Mouse (Mus musculus) cerebellum, postnatal 14 days (tissue): Measurements from ENCODE around the gene Vtcn1.

Source experiments
- DNase-seq, 2 experiments: peaks; one replicate each; pipeline ENCODE4 v3.0.0; 2021; ENCODE audit warnings: mixed read lengths in 2 of 2

The Vtcn1 gene

DNA sequence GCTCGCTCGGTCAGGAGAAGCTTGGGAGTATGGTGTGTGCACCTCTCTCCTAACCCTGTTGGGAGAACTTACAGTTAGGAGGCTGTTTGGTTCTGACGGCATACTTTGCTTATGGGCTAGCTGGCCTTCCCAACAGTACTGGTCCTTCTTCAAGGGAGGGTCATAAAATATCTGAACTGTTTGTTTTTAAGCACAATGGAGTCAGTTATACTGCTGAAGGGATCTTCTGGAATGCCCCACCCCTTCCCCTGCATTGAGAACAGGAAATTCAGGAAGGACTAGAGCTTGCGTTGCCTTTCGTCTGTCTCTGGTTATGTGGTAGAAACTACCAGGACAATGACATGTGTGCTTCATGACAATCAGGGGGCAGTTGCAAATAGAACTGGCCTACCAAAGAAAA is 31.9 kb downstream of the Vtcn1 start:
- no peak for DNase-seq

DNA sequence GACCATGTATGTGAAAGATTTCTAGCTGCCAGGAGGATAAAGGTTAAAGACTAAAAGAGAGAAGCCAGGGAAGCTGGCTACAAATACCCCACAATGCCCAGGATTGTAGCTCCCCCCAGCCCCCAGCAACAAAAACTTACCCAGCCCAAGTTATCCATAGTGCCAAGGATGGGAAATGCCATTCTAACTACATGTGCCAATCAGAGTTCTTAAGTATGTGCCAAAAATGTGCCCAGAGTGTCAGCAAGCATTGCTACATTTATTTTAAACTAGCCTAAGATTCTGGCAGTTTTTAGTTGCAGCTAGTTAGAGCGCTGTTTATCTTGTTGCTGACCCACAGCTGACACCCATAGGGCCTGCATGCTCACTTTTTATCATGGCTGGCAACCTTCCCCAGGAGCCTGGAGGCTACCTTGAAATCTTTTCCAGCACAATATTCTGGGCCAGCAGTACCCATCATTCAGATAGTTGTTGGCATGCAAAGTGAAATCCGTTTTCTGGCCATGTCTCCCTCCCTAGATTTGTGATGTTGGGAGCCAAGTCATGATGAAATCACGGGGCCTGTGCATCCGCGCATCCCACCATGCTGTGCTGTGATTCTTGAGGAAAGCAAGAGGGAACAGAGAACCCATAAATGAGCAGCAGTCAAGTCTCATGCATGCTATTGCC is 33.2 kb downstream of the Vtcn1 start:
- DNase-seq: peak; percentile 68 to 83

DNA sequence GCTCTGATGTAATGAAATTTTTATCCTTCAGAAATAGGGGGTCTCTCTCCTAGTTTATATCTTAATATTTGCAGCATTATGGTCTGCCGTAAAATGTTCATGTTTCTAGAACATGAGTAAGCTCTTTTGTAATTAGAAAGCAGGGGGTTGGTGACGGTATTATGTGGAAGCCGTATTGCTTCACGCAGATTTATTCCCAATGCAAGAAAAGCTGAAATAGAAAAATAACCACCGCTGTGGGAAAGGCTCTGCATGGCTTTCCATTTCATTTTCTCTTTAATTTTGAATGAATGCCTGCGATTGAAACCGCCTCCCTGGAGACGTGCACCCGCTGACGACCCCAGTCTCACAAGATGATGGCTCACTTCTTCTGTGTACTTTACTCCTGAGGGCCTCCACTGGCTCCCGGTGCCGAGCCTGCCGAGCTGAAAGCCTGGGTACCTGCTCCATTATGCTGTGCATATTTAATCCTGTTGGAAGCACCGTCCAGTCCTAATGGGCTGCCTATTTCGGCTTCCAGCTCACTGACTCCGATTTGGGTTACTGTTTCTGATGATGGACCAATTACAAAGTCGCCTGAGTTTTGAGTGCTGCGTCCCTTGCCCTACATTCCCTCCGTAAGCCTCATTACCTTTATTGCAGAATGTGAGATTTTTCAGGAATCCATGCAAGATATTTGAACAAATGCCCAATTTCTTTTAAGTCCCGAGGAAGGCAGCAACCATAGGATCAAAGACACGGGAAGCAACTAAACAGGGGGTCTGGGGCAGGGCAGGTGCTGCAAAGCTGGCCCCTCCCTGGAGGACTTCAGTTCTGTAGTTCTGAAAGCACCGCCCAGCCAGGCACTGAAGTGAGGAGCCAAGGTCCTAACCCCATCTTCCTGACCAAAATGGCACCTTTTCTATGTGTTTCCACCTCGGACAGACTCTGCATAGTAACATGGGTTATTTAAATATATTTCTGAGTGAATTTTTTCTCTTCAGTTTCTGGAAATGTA is 36.3 kb downstream of the Vtcn1 start:
- DNase-seq: no peak

DNA sequence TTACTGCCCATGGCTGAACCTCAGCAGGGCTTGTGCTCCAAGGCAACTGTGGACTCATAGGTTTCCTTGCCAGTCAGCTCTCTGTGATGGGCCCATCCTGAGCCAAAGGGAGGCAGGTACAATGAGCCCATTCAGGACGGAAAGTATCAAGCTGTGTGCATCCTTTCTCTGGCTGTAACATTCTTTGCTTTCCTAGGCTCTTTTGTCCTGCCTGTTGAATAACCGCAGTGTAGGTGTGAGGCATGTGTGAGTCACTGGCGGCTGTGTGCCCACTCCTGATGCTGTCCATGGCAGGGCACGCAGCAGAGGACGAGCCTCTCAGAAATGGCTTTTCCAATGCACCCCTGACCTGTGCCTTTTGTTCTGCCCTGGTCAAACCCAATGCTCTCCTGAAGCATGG is 41.7 kb downstream of the Vtcn1 start:
- DNase-seq: no peak

DNA sequence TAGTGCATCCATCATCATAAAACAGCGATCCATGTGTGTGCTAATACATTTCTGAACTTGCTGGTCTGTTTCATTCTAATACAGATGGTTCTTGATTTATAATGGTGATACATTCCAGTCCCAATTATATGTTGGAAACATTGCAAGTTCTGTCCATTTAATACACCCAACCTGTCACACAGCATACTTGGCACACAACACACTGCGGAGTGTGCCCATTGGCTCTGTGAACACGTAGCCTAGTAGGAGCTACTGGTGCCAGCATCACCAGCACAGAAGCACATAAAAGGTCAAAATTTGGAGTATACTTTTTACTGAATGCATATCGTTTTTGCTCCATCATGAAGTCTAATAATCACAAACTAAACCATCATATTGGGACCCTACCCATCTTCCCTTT is 51.8 kb downstream of the Vtcn1 start:
- peak in 1 of 2 experiments; percentile 53 for DNase-seq

DNA sequence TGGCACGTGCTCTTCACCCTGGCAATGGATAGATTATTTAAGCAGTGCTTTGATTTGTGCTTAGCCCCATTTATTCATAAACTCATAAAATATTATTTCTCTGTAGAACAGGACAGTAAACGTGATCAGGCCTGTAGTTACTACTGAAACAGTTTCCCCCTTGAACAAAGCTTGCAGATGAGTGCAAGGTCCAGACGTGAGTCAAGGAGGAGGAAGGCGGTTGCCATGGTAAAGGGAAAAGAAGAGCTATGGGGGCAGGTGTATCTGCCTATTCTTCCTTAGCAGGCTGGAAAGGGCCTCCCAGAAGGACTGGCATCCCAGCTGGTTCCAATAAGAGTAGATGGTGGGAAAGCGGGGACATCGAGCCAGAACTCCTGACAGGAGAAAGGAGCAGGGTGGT is 56.1 kb downstream of the Vtcn1 start:
- DNase-seq: no peak

DNA sequence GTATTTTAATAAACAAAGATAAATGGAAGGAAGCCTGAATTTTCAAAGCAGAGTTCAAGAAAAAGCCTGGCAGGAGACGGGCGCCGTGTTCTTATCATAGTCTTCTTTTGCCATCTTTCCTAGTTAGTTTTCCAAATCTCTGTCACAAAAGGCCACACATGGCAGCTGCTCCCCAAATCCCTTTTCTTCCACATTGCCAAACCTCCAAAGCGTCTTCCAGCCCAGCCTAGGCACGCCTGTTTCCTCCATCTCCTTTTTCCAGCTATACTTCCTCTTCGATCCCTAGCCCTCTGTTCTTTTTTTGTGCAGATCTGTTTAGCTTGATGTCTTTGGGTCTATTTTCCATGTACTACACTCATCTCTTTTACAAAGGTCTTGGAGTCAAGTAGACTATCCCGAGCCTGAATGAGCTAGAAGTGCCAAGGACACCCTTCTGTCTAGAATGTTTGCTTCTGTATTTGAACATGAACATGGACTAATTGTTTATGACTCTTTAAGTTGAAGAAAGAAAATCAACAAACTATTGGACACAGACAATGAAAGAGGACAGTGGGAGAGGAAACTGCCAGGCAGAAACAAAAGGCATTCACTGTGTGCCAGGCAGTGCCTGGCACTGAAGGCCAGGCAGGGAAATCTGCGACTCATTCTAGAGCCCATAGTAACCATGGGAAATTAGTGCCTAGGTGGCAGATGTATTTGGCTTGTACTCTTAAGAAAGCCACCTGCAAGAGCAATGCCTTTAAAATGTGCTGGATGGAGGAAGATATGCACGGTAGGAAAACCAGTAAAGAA is 56.8 kb downstream of the Vtcn1 start:
- no peak for DNase-seq

DNA sequence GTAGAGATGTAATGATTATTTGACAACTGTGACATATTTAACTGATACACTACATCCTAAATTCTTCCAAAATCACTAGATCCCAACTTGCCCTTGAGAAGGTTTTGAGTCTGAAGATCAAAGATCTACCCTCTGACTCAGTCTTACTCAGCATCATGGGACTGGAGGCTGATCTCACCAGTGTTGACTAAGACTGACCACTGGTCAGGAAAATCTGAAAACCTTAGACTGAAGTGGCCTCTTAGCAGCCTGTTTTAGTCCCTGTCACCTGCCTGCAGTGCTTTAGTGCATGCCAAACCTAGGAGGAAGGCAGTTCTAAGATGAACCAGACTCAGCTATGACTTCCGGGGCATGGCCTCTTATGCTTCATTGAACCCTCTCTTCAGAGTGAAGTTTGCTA is 64.0 kb downstream of the Vtcn1 start:
- no peak for DNase-seq

DNA sequence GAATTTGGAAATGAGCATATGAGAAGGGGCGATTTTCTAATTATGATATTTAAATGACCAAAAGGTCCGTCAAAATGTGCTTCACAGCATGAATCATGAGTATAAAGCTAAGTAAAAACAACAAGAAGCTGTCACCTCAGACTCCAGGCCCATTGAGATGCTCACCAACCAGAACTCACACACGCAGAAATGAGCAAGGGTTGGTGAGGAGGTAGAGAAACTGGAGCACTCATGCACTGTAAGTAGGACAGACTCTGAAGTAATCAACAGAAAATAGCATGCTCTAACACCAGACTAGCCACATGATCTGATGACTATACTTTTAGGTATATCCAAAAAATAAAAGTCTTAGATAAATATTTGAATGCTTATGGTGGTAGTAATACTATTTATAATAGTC is 65.1 kb downstream of the Vtcn1 start:
- DNase-seq: no peak

DNA sequence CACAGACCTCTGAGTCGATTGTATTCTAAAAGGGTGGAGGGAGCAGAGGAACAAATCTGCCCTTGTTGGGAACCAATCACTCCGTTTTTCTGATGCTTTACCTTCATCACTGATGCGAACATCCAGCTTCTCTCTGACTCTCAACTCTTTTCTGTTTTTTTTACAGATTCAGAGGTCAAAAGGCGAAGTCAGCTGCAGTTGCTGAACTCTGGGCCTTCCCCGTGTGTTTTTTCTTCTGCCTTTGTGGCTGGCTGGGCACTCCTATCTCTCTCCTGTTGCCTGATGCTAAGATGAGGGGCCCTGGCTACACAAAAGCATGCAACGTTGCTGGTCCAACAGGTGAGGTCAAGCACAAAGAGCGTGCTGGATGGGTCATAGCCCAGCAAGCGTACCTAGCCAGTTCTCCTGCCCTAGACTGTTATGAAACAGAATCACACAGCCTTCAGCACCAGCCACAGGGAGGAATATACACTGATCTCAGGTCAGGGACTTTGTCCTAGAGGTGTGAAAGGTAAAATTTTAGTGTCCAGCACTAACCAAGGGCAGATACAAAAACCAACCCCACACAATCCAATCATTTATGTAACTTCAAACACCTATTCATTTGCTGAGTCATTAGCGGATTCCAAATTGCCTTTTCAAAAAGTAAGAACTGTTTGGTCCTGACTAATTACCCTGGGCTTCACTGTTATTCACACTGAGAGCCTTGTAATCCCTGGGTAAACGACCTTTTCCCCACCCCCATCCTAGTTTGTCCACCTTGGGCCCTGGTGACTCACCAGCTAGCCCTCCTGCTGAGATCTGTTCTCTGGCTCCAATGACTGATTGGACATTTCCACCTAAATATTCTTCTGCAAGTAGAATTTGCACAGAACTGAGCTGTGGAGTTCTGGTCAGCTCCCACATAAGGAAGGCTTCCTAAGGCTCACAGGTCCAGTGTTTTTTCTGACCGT is 67.4 kb downstream of the Vtcn1 start:
- no peak for DNase-seq

DNA sequence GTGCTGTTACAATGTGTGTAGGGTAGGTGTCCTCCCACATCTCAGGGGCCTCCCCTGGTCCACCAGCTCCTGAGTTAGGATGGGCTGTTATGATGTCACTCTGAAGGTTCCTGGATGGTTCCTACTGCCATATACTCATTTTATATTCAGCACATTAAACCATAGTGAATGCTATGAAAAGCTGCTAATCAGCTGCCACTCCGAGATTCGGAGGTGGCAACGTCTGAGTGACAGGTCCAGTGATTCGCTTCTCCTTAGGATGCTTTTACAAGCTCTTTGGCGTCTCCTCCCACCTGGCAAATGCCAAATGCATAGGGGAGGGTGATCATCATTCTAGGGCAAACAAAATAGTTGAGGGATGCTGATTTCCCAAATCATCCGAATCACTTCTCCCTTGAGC is 70.2 kb downstream of the Vtcn1 start:
- DNase-seq: no peak

DNA sequence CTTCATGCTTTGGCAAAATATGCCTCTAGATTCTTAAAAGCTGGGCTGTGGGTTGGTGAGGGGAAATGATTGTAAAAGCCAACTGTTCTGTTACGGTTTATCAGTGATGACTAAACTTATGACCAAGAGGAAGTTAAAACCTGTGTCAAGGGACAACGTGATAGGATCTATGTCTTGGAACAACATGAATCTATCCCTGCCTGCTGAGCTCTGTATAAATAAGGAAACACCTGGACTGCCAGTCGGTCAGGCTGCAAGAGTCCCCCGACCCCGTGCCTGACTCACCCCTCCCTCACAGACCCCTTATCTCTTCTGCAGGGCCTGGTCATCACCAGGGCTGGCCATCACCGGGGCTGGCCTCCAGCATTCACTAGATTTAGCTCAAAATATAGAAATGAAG is 80.9 kb downstream of the Vtcn1 start:
- no peak for DNase-seq

DNA sequence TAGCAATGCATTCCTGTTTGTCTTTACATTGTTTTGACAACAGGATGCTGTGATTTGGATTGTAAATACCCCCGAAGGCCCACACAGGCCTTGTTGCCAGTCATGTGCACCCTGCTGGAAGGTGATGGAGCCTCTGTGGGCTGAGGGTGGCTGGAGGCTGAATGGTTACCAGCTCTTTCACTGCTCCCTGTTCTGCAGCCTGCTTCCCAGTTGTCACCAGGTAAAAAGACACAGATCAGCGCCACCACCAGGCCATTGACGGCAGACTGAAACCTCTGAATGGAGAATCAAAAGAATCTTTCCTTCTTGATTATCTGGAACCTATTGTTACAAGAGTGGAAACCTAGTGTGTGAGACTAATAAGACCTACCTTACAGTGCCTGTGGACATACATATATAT is 81.7 kb downstream of the Vtcn1 start:
- DNase-seq: peak; percentile 35 to 49

DNA sequence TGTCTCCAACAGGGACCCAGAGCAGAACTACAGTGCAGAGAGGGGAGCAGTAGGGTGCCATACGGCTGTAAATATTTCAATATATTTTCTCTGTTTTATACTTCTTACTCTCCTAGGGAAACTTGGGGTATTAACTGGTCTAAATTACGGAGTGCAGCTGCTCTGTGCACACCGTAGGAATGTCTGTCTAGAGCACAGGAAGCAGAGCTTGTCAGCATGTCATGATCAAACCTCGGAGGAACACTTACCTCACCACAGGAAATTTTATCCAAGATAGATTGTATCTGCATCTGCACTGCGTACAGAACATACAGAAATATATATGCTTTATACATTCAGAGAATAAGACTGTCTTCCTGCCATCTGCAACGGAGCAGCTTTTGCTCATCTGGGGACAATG is 83.3 kb downstream of the Vtcn1 start:
- DNase-seq: no peak

DNA sequence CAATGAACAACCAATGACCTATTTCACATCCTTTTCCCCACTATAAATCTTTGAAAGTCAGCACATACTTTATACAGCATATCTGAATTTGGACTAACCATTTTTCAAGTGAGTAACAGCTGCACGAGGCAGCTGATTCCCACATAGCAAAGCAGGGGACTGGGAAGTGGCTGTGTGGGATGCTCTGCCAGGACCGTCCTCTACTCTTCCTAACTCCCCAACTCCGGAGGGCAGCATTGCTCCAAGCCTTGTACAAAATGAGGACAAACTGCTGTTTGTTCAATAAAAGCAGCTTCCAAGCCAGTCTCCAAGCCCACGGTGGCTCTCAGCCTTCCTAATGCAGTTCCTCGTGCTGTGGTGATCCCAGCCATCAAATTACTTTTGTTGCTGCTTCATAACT is 85.4 kb downstream of the Vtcn1 start:
- no peak for DNase-seq

DNA sequence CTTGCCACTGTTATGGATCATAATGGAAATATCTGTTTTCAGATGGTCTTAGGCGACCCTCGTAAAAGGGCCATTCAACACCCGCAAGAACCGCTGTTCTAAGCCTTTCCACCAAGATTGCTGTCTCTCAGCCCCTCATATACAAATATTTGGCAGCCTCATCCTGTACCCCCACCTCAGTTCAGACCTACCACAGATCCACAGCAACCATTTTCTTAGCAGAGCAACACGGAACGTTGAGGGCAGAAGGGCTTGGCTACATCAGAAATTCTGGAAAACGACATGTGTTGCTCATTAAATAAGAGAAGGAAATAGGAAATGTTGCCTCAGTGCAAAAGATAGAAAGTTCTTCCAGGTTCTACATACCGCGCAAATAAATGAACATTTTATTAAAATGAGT is 85.8 kb downstream of the Vtcn1 start:
- no peak for DNase-seq

DNA sequence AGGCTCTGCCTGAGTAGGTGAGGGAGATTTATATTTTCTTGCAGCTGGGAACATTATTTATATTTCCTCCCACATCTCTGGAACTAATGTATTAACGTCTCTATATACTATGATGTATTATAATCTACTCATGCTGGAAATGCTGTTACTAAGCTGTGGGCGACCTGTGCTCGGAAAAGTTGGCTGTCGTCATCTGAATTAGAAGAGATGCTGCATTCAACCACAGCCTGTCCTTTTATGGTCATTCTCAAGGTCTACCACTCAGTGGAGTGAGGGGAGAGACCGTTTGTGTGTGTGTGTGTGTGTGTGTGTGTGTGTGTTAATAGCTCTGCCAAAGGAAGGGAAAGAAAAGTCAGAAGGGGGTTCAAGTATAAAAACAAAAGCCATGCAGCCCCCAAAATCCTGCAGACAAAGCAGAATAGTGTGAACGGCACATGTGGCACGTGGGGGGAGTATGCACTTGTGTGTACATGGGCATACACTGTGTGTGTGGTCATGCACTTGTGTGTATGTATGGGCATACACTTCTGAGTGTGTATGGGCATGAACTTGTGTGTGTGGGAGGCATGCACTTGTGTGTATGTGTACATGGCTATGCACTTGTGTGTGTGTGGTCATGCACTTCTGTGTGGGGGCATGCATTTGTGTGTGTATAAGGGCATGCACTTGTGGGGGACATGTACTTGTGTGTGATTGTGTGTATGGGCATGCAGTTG is 86.4 kb downstream of the Vtcn1 start:
- no peak for DNase-seq

DNA sequence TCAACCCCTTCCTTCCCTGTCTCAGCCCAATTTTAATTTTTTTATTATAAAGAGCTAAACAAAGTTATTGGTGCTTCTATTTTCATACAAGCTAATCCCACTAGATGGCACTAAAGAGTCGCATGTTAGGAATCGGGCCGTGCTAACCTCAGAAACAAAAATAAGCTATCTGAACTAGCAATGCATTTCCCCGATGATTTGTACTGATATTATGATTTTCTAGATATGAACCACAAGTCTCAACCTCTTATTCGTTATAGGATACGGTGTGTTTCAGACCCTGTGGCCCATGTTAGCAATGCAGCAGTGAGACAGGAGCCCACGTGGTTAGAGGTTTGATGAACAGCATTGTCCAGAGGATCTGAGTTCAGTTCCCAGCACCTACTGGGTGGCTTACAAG is 91.6 kb downstream of the Vtcn1 start:
- DNase-seq: peak; percentile 37 to 61

DNA sequence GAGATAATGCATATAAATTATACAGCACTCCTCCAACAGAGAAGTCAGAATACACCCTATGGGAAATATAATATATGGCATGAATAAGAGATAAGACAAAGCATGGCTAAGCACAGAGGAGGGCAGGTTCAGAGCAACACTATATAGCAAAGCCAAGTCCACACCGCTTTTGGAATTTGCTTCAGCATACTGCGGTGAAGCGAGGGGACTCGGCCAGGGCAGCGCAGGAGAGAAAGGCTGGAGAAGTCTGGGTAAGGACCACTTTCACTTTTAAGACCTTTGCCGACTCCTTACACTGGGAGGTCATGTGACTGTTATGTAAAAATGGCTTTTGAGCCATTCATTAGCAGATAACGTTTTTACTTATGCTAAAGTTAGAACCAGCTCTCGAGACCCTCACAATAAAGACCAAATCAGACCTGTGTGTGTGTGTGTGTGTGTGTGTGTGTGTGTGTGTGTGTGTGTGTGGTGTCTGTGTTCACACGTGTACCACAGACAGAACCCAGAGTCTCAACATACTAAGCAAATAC is 95.4 kb downstream of the Vtcn1 start:
- no peak for DNase-seq

DNA sequence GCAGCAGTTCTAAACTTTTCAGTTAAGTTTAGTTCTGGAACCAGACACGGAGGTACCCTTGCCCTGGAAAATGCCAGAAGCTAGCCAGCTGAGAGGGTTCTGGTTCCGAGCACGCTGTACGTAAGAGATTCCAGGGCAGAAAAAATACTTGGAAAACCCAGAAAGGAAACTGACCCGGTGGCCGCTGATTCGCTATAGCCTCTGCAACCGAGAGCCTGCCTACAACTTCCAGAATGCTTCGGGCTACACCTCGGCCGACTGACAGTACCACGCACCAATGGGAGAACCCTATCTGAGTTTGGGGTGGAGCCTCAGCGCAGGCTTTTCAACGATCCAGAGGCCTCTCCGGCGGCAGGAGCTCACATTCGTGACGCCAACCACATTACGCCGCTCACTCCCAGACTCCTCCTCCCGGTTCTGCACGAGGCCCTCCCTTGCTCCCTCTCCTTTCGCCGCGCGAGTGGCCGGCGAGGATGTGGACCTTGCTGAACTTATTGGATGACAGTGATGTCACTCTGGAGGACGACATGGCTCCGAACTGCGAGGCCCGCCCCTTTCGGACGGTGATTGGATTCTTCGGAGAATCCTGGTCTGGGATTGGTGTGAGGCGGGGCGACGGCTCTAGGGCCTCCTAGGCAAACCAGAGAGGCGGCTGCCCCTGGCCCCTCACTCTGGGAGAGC is 96.7 kb downstream of the Vtcn1 start, which contains the start of gene Trim45:
Gene Trim45, plus strand, starts transcription at position 378 of the 681 bp plus-strand sequence.
- peak; percentile 98 to 99 for DNase-seq
